Mouse (Mus musculus) hematopoietic multipotent progenitor cell, adult 10-12 weeks (in vitro differentiated cells): Measurements from ENCODE around the gene Gm3317. TPM values are rescaled to one million over a fixed set of nuclear protein-coding genes. Genes with fewer than 3 reads are reported as not detected.

Experiments
- polyA plus RNA-seq: library from polyadenylated mRNA; stranded (reverse); fragments of >175 nt; gene quantifications from 2 replicates; pipeline ENCODE4 v1.2.3, GENCODE M21; 2012; ENCODE audit warnings: low replicate concordance

Gene Gm3317
- not detected in 2 replicates for polyA plus RNA-seq

DNA sequence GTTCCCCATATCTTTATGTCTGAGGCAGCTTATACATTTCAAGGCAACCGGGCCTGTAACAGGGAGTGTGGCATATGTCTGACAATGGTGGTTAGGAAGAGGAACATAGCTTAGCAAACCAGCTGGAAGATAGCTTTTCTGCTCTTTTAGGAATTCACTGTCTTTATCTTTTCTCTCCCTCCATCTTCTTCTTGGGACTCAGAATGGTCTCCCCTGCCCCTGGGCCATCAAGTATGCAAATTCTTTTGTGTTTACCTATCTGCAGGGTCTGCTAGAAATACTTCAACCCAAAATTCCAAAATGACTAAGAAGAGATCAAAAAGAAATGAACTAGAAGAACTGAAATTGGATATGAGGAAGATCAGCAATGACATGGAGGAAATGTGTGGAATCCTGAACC, at the start of gene Gm3317:
Gene Gm3317 (plus strand): TSS at position 301 of the 400 bp plus-strand sequence.

DNA sequence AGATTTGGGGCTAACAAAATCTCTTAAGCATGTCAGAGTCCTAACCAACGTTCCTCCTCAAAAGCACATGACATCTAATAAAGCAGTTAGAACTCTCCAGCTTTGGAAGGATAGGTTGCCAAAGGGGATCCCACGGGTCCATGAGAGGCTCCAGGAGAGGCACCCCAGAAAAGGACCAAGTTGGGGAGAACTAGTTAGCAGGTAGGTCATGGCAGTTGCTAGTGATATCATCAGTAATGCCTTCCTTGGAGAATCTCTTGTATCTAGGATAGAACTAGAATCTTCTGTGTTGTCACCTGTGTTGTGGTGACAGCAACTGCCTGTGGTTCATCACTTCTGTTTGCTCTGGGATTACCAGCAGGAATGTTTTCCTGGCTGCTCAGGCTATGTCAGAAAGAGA, 33.1 kb upstream of the Gm3317 start, which contains the start of gene Gm8279:
Gene Gm8279 (plus strand): TSS at position 301 of the 400 bp plus-strand sequence.

DNA sequence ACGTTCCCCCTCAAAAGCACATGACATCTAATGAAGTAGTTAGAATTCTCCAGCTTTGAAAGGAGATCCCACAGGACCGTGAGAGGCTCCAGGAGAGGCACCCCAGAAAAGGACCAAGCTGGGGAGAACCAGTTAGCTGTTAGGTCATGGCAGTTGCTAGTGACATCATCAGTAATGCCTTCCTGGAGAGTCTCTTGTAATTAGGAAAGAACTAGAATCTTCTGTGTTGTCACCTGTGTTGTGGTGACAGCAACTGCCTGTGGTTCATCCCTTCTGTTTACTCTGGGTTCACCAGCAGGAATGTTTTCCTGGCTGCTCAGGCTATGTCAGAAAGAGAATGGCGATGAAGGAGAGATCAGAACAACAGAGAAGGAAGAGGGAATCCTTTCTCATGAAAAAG, 21.2 kb downstream of the Gm3317 start, which contains the start of gene Gm8271:
Gene Gm8271 (plus strand): TSS at position 301 of the 400 bp plus-strand sequence.

Other genes starting within 250 kb of the Gm3317 start
- not detected in 2 replicates for gene Gm8297, start 180.6 kb upstream of the Gm3317 start, polyA plus RNA-seq
- gene Gm3298, start 148.6 kb upstream of the Gm3317 start, polyA plus RNA-seq = not detected in 2 replicates
- not detected in 2 replicates for gene 4930555G01Rik, start 113.9 kb upstream of the Gm3317 start, polyA plus RNA-seq
- not detected in 2 replicates for gene Gm8281, start 93.5 kb upstream of the Gm3317 start, polyA plus RNA-seq
- gene Gm8279, start 33.0 kb upstream of the Gm3317 start, polyA plus RNA-seq = not detected in 2 replicates
- gene Gm8271, start 21.3 kb downstream of the Gm3317 start, polyA plus RNA-seq = not detected in 2 replicates
- gene Gm3526, start 96.0 kb downstream of the Gm3317 start, polyA plus RNA-seq = not detected in 2 replicates
- not detected in 2 replicates for gene Gm3542, start 170.4 kb downstream of the Gm3317 start, polyA plus RNA-seq
- not detected in 2 replicates for gene Gm3500, start 224.5 kb downstream of the Gm3317 start, polyA plus RNA-seq